Mouse (Mus musculus): ENCODE measurements around the gene Myo1d. TPM values are rescaled to one million over a fixed set of nuclear protein-coding genes. Genes with fewer than 3 reads are reported as not detected.

The Myo1d gene
- polyA plus RNA-seq, 2 experiments from 2014 or later = 0.37 to 0.79 TPM

- no peak for ATAC-seq
Observed at GRCm38 (mm10) chr11:80539056-80539455, 240.8 kb downstream of the Myo1d start.

DNA sequence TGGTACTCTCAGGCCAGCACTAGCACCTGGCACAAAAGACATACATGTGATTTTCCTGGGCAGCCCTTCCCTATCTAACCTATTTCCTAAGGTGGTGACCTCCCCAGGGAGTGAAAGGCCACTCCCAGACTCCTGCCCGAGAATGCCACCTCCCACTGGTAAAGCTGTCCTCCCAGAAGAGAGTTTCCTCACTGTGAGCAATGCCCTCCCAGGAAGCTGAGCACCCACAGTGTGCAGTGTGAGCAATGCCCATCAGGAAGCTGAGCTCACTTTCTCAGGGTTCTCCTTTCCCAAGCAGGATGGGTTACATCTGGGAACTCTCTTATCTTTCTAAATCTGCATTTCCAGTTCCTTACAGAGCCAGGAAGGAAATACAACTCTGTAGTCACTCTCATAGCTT lies 246.9 kb downstream of the Myo1d start:
- ATAC-seq = no peak

GRCm38 (mm10) chr11:80529149-80529548 lies 250.7 kb downstream of the Myo1d start:
- no peak for ATAC-seq

GRCm38 (mm10) chr11:80527697-80528096 lies 252.1 kb downstream of the Myo1d start:
- no peak for ATAC-seq

DNA sequence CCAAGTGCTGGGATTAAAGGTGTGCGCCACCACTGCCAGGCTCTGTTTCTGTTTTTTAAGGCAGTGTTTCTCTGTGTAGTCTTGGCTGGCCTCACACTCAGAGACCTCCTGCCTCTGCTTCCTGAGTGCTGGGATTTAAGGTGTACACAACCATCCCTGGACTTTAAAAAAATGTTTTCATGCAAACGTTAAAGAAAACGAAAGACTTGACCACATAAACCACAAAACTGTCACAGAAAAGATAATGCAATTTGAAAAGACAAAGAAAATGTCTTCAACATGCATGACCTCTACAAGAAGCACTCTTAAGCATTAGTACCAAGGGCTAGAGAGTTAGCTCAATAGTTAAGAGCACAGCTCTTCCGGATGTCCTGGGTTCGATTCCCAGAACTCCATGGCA lies 255.6 kb downstream of the Myo1d start:
- no peak for ATAC-seq

GRCm38 (mm10) chr11:80523410-80523809 lies 256.4 kb downstream of the Myo1d start:
- ATAC-seq = no peak

DNA sequence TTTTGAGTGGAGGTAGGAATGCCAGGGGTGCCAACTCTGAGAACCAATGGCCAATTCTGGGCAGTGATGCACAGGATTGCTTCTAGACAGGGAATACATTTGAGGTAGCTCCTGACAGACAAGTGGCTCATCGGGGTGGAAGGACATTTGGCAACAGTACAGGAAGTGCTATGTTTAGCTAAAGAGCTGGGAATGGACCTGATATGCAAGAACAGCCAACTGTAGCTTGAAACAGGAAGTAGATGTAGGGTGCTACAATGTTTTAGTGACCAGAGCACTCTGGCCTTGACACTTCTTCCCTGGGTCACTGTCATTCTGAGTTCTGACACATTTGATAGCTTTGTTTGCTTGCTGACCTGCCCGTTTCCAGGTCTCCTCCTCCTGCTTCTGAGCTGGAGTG lies 257.0 kb downstream of the Myo1d start:
- ATAC-seq = no peak

DNA sequence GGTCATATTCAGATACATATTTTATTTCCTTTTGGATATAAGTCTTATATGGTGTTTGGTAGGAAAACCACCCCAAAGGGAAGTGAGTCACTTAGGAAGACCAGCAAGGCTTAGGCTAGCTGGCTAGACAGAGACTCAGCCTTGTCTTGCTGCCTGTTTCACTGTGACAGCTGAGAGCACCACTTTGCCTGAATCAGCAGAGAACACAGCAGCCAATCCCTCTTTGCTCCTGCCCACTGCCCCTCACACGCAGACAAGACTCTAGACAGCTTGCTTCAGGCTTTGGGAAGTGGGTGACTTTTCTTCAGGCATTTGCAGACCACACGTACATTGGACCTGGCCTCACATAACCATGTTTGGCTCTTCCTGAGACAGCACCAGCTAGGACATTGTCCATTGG lies 258.7 kb downstream of the Myo1d start:
- ATAC-seq = no peak

DNA sequence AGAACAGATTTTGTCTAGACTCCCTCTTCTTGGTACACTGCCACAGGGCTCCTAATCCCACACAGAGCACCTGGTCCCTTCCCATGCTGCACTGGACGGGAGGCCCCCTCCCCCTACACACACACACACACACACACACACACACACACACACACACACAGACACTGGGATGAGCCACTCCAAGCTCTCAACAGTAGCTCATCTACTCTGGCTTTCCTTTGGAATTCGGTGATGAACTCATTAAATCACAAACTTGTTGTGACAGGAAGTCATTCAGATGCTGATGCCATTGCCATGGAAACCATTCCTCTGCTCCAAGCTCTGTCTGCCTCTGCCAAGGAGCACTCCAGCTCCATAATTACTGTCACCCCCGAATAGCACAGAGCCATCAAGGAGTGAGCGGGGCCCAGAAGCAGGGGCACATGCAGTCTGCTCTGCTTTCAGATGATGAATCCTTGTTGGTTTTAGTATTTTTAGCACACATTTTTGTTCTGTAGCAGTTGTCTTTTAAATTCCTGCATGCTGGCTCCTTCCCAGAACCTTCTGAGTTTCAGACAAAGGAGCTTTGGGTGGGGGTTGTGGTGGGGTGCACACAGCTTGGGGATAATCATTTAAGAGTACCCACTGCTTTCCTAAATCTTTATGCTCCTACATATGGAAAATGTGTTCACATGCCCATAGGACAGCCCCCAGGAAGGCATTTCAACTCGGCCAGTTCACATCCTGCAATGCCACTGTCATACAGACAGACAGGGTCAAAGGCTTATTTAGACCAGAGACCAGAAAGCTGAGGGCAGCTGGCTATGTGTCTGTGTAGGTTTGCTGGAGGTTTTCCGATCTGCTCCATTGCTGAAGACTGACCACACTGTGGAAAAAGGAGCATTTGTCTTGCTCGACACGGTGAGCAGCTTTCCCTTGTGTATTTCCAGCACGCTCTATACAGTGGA lies 261.1 kb downstream of the Myo1d start:
- no peak for ATAC-seq

- no peak for ATAC-seq
Observed at GRCm38 (mm10) chr11:80515895-80516294, 263.9 kb downstream of the Myo1d start.

DNA sequence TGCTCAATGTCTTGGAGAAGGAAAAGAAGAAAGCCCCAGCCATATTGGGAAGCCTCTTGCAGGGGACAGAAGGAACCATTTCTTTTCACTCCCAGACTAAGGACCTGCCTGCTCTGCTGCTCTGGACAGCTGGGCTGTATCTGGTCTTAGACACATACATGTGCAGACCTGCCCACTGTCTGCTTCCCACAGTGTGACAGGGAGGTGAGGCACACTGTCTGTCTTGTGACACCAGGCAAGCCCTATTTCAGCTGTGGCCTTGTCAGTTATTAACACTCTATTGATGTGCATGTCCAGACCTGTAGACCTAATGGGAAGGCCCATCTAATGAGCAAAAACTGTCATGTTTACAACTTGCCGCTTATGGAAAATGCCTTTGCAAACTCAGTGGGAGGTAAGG lies 264.5 kb downstream of the Myo1d start:
- no peak for ATAC-seq

- ATAC-seq = peak; percentile 34
Observed at GRCm38 (mm10) chr11:80513796-80514195, 266.0 kb downstream of the Myo1d start.

GRCm38 (mm10) chr11:80512313-80513056 lies 267.3 kb downstream of the Myo1d start:
- no peak for ATAC-seq

DNA sequence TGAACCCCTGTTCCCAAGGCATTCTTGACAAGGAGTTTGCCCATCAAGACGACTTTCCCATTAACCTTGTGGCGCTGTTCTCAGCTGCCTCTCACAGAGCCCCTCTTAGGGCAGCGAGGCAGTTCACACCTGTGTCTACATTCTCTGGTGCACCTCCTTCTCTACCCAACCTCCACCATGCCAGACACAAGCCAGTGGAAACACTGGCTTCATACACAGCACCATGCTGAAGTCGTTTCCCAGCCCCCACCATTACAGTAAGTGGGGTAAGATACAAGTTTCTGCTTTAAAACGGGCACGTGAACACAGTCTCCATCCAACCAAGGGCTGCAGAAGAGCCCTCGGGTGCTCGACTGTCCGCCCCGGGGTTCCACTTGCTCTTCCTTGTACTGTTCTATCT lies 269.7 kb downstream of the Myo1d start:
- no peak for ATAC-seq

- ATAC-seq = no peak
Observed at GRCm38 (mm10) chr11:80509176-80509506, 270.7 kb downstream of the Myo1d start.

GRCm38 (mm10) chr11:80508361-80509175 lies 271.3 kb downstream of the Myo1d start:
- peak; percentile 77 for ATAC-seq

- no peak for ATAC-seq
Observed at GRCm38 (mm10) chr11:80507791-80508190, 272.0 kb downstream of the Myo1d start.

- no peak for ATAC-seq
Observed at GRCm38 (mm10) chr11:80506483-80506882, 273.3 kb downstream of the Myo1d start.

DNA sequence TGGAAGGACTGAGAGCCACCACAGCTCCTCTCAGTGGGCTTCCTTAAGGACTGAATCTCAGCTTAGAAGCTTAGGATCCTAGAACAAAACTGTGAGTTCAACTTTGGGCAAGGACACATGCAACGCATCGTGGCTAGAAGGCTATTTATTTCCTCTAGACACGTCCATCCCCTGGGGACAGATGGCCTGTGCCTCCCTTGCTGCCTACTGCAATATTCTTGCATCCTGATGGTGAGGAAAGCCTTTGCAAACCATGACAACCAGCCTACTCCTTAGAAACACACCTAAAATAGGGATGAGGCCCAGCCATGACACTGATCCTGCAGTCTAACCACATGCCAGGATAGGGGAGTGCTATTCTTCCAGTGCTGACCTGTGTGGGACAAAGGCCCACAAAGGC lies 274.2 kb downstream of the Myo1d start:
- ATAC-seq = no peak

- no peak for ATAC-seq
Observed at GRCm38 (mm10) chr11:80504519-80505385, 275.1 kb downstream of the Myo1d start.

DNA sequence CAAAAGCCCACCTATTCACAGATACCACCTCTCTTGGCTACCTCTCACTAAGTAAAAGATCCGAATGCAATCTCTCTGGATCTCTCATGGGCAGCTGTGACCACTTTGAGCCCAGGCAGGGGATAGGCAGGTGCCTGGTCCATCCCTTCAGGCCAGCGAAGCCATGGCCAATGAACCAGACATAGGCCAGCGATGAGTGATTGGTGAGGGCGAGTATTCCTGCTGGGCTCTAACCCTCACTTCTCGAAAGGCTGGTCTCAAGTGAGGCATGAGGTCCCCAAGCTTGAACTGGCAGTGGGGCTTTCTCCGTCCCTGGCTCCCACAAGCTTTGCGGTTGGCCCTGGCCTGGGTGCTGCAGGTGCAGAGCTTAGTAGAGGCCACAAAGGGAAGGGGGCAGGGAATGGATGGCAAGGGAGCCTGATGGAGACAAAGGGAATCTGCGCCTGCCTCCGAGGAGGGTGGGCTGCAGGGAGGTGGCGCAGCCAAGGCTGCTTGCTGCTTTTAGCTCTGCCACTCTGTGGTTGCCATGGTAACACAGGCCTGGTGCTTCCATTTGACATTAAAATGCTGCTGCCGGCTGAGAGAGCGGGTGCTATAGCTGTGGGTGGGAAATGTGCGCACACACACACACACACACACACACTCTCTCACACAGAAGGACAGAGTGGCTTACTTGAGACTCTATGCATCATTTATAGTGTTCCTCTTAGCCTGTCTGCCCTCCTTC lies 275.9 kb downstream of the Myo1d start:
- ATAC-seq = no peak
